Mouse (Mus musculus) embryo, embryonic 11.5 days (tissue): Measurements from ENCODE around the gene Gzmm.

Experiments used
- DNase-seq: peaks from one replicate; pipeline ENCODE4 v3.0.0-alpha.2; 2012; ENCODE audit warnings: low read depth, low spot score

The Gzmm gene

GRCm38 (mm10) chr10:79723692-79724091 lies 34.9 kb downstream of the Gzmm start:
- DNase-seq, result no peak

DNA sequence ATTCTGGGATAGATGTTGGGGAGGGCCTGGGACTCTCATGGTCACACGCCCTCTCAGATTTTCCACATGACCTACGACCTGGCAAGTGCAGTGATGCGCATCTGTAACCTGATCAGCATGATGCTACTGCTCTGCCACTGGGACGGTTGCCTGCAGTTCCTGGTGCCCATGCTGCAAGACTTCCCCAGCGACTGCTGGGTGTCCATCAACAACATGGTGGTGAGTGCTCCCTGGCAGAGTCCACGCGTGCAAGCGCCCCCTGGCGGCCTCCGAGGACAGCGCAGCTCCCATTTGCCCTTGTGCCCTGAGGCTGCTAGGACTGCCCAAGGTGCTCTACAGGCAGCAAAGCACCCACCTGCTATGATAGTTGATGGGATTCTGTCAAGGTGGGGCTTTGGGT lies 37.3 kb downstream of the Gzmm start:
- DNase-seq, result no peak

DNA sequence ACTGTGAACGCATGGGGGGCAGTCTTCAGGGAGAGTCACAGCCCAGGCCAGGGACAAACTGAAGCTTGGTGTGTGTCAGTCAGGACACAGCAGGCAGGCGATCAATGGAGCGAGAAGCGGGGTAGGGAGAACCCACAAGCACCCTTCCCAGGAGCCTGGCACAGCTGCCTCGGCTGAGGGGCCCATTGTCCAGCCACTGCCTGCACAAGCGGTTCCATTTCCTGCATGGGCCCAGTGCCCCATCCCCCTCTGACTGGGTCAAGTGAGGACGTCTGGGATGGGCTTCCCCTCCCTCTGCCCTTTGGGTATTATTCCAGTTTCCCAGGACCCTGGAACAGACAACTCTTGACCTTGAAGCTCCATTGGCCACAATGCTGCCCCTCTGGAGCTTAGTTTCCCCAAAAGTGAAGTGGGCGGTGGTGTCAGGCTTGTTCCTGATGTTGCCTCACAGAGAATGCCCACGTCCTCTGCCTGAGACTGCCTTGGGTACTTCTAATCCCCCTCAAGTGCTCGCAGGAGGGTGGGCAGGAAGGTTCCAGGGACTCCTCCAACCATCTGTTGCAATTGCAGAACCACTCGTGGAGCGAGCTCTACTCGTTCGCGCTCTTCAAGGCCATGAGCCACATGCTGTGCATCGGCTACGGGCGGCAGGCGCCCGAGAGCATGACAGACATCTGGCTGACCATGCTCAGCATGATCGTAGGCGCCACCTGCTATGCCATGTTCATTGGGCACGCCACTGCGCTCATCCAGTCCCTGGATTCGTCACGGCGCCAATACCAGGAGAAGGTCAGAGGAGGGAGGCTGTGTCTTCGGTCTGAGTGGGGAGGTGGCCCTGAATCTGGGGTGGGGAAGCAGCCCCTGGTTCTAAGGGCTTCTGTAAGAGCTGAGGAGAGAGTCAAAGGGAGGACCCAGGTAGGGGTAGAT lies 39.8 kb downstream of the Gzmm start:
- DNase-seq, result no peak

DNA sequence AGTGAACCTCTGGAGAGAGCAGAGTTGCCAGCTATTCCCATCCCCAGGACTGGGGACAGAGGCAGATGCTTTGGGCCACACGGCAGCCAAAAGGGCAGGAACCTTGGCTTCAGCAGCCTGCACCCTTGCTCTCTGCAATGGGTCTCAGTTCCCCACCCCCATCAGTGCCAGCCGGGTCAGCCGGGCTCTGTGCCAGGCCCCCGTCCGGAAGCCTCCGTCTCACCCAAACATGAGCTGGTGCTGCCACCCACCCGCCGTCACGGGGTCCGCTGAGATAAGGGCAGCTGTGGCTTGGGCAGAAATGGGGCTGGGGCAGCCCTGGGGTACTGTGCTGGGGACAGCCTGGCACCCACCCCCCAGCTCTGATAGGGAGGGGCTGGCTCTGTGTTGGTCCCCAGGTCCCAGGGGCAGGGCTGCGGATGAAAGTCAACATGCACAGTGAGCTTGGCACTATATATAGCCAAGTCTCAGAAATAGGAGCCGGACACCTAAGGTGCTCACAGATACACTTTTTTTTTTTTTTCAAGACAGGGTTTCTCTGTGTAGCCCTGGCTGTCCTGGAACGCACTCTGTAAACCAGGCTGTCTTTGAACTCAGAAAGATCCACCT lies 40.6 kb downstream of the Gzmm start:
- DNase-seq, result no peak

- DNase-seq, result no peak
These were observed 43.7 kb downstream of the Gzmm start for GRCm38 (mm10) chr10:79732500-79732899.

DNA sequence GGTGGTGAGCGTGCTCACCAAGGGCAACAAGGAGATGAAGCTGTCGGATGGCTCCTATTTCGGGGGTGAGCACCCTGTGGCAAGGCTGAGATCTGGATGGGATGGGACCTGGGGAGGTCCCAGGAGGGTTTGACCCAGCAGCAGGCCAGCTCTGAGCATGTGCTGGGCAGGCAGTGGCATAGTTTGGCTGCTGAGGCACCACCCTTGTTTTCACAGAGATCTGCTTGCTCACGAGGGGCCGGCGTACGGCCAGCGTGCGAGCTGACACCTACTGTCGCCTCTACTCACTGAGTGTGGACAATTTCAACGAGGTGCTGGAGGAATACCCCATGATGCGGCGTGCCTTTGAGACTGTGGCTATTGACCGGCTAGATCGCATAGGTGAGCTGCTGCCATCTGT lies 45.0 kb downstream of the Gzmm start:
- no peak for DNase-seq

DNA sequence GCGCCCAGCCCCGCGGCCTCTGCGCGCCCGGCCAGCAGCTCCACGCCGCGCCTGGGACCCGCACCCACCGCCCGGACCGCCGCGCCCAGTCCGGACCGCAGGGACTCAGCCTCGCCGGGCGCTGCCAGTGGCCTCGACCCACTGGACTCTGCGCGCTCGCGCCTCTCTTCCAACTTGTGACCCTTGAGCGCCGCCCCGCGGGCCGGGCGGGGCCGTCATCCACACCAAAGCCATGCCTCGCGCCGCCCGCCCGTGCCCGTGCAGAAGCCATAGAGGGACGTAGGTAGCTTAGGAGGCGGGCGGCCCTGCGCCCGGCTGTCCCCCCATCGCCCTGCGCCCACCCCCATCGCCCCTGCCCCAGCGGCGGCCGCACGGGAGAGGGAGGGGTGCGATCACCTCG lies 46.5 kb downstream of the Gzmm start:
- no peak for DNase-seq

DNA sequence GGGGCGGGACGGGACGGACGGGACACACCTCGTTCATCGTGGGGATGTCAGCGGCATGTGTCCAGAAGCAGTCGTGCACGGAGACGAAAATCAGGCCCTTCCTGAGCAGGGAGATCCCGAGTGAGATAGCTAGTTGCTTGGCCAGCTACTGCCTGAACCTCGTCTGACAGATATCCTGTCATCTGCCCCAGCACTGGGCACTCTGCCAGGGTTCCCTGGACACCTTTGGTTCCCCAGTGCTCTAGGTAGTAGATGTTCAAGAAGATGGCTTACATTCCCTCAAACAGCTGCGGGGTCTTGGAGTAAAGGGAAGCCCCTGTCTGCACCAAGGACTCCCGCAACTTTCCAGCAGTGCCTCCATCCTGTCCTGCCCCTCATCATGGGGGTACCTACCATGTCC lies 47.9 kb downstream of the Gzmm start:
- no peak for DNase-seq

DNA sequence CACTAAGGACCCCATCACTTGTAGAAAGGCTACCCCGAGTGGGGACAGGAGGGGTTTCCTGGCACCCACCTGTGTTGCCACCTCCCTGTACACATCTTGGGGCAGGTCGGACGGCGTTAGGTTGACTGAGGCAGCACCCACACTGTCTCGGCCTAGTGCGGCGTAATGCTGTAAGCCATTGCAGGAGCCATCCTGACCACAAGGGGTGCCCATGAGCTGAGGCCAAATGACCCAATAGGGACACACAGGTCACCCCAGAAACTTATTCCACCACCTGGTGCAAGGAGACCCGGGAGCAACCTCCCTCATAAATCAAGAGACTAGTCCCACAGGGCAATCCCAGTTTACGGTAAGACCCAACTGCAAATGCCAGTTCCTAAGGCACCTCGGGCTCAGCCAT lies 49.4 kb downstream of the Gzmm start:
- no peak for DNase-seq

DNA sequence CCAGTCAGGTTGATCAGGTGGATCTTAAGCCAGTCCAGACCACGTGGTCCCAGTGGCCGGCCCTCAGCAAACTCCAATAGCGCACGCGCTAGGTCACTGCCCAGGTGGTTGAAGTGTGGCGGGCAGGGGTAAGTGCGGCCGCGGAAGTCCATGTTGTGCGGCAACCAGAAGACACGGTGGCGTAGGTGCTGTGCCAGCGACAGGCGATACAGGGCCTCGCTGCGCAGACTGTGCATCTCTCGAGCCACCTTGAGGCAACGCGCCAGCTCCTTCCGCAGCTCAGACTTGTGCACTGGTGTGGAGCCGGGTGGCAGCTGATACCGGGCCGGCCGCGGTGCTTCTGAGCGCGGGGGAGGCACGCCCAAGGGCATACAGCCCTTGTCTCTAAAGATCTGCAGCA lies 50.4 kb downstream of the Gzmm start:
- no peak for DNase-seq

GRCm38 (mm10) chr10:79740863-79741262 lies 52.0 kb downstream of the Gzmm start:
- DNase-seq, result no peak

DNA sequence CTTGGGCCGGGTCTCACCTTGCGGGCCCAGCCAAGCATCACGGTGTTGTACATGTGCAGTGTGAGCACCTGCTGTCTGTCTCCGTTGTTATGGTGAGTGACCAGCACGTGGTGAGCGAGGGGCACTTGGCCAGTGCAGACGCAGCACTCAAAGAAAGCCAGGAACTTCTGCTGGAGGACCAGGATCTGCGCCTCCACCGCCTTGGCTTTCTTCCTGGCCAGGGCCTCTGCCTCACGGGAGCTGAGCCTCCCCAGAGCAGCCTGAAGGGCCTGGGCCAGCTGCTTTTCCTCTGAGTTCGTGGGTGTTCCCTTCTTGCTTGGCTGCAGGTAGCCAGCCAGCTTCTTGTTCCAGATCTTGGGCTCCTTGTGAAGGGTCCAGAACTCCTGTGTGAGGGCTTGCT lies 54.3 kb downstream of the Gzmm start:
- DNase-seq, result no peak

DNA sequence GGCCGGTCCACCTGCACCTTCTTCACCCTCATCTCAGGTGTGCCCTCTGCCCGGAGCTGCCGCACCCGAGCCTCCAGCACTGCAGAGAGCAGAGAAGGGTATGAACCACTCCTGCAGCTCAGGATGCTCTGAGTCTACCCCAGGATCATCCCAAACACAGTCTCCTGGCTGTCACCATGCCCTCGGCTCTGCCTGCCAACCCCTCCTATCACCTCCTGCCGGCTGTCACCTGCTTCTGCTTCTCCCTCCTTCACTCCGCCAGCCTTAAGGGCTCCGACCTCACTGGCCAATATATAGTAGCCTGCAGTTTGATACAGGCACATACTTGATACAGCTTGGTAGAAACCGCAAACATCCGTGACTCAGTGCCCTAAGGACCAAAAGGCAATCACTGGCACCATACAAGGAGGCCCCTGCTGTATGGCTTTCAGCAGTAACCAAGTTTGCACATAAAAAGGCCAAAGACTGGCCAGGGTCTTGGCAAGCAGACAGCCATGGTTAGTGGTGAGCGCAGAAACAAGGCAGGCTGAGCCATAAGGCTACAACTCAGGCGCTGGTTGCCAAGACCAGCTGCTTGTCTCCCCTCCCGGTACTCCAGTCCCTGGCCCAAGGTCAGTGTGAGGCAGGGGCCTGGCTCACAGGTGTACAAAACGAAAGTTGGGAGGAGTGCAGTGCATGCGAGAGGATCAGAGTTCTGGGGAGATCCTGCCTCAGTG lies 55.0 kb downstream of the Gzmm start:
- DNase-seq, result no peak
